Mouse (Mus musculus): ENCODE results near the gene Pknox2. TPM values are rescaled to one million over a fixed set of nuclear protein-coding genes. Genes with fewer than 3 reads are reported as not detected.

Gene Pknox2
- polyA plus RNA-seq, 1 experiment: 8.5 TPM

DNA sequence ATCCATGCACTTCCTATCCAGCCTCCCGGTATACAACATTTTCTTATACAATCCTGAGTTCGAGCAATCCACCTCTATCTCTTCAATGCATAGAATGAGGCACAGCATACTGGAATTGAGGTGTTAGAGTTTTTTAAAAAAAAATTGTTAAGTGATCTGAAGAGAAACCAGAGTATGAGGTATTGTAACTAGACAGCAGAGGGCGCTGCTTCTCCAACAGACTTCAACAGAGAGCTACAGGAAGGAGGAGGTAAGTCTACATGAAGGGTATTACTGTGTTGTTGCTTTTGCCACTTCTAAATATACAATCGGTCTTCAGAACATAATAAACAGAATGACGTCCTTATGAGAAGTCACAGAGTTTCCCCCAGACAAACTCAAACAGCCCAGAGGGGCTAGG is 181.5 kb downstream of the Pknox2 start:
- no peaks in the 10 kb centered on the region for H3K27me3 ChIP-seq (ENCODE audit: control insufficient read depth, insufficient read depth, insufficient read length)

GRCm38 (mm10) chr9:36964230-36964629 is 183.0 kb downstream of the Pknox2 start:
- H3K4me3 ChIP-seq (ENCODE audit: insufficient read depth, poor library complexity, severe bottlenecking): no peak overlapping the region
- H3K79me2 ChIP-seq (ENCODE audit: control insufficient read depth, insufficient read depth): no peaks in the 10 kb centered on the region
- no peak overlapping the region for H3ac ChIP-seq (ENCODE audit: control insufficient read depth, insufficient read length, low read depth)
- H3K79me3 ChIP-seq (ENCODE audit: low read depth): no peaks in the 10 kb centered on the region
- H3K36me3 ChIP-seq (ENCODE audit: control insufficient read depth, insufficient read depth): no peaks in the 10 kb centered on the region
- H3K27me3 ChIP-seq (ENCODE audit: control insufficient read depth, insufficient read depth, insufficient read length): no peaks in the 10 kb centered on the region
- no peak for TF ChIP-seq CEBPB (IDR thresholded peaks at IDR 0.05; ENCODE audit: low read depth)
- TF ChIP-seq MAX (IDR thresholded peaks at IDR 0.05): no peak
- TF ChIP-seq FOSL1 (IDR thresholded peaks at IDR 0.05; ENCODE audit: insufficient read depth, low read length, poor library complexity, severe bottlenecking): no peak
- no peak for TF ChIP-seq USF1 (IDR thresholded peaks at IDR 0.05; ENCODE audit: low read depth)
- TF ChIP-seq MYOD1 (IDR thresholded peaks at IDR 0.05; ENCODE audit: control insufficient read depth, insufficient read length, low read depth): no peak

More for the DNA sequence above, 181.5 kb downstream of the Pknox2 start:
- TF ChIP-seq CTCF (IDR thresholded peaks at IDR 0.05; ENCODE audit: control insufficient read depth, insufficient read depth, insufficient read length) (no peak), MYOG (IDR thresholded peaks at IDR 0.05; ENCODE audit: control insufficient read depth, extremely low read depth, insufficient read length) (no peak)
- no peaks in the 10 kb centered on the region for H3K79me2 ChIP-seq (ENCODE audit: control insufficient read depth, insufficient read depth)
- no peaks in the 10 kb centered on the region for H3K36me3 ChIP-seq (ENCODE audit: control insufficient read depth, insufficient read depth)
- no peak overlapping the region for H3K4me3 ChIP-seq (ENCODE audit: insufficient read depth, poor library complexity, severe bottlenecking)
- no peak overlapping the region for H3ac ChIP-seq (ENCODE audit: control insufficient read depth, insufficient read length, low read depth)
- no peaks in the 10 kb centered on the region for H3K79me3 ChIP-seq (ENCODE audit: low read depth)

DNA sequence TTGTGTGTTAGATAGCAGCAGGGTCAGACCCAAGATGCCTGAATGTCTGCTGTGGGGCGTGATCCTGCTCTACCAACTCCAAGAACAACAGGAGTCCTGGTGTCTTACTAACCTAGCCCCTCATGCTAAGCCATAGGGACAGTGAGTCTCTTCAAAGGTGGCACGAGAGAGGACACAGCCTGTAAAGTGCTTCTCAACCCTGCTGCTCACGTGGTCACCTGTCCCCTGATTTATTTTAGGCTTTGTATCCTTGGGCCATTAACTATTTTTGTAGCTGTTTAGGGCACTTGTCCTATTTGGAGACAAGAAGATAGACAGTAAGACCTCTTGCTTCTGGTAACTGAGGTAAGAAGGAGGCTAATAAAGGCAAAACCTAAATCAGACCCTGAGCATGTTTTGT is 183.7 kb downstream of the Pknox2 start:
- no peaks in the 10 kb centered on the region for H3K79me2 ChIP-seq (ENCODE audit: control insufficient read depth, insufficient read depth)
- TF ChIP-seq CEBPB (IDR thresholded peaks at IDR 0.05; ENCODE audit: low read depth): no peak
- H3K36me3 ChIP-seq (ENCODE audit: control insufficient read depth, insufficient read depth): no peaks in the 10 kb centered on the region
- H3K4me3 ChIP-seq (ENCODE audit: insufficient read depth, poor library complexity, severe bottlenecking): no peak overlapping the region
- H3K79me3 ChIP-seq (ENCODE audit: low read depth): no peaks in the 10 kb centered on the region
- H3K27me3 ChIP-seq (ENCODE audit: control insufficient read depth, insufficient read depth, insufficient read length): no peaks in the 10 kb centered on the region
- H3ac ChIP-seq (ENCODE audit: control insufficient read depth, insufficient read length, low read depth): no peak overlapping the region

DNA sequence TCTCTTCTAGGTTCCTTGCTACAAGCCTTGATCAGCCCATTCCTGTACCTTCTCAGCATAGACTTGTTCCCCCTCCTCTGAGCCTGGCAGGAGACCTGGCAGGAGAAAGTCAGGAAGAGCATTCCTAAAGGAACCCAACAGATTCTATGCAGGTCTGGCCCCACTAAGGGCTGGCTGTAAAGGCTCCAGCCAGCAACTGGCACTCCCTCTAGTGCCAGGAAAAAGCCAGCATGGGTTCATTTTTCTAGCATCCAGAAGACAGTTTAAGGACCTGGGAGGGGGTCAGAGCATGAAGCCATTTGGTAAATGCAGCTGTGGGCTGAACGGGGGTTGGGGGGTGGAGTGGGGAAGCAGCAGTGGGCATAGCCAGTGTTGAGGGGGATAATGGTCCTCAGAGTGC is 185.3 kb downstream of the Pknox2 start:
- Histone ChIP-seq H3ac (ENCODE audit: control insufficient read depth, insufficient read length, low read depth) (no peak overlapping the region), H3K27me3 (ENCODE audit: control insufficient read depth, insufficient read depth, insufficient read length) (no peaks in the 10 kb centered on the region), H3K79me3 (ENCODE audit: low read depth) (no peaks in the 10 kb centered on the region), H3K4me3 (ENCODE audit: insufficient read depth, poor library complexity, severe bottlenecking) (no peak overlapping the region), H3K36me3 (ENCODE audit: control insufficient read depth, insufficient read depth) (no peaks in the 10 kb centered on the region), H3K79me2 (ENCODE audit: control insufficient read depth, insufficient read depth) (no peaks in the 10 kb centered on the region)
- TF ChIP-seq CTCF (IDR thresholded peaks at IDR 0.05; ENCODE audit: control insufficient read depth, insufficient read depth, insufficient read length): no peak
- TF ChIP-seq CEBPB (IDR thresholded peaks at IDR 0.05; ENCODE audit: low read depth): no peak
- no peak for TF ChIP-seq USF1 (IDR thresholded peaks at IDR 0.05; ENCODE audit: low read depth)
- no peak for TF ChIP-seq MYOG (IDR thresholded peaks at IDR 0.05; ENCODE audit: control insufficient read depth, extremely low read depth, insufficient read length)

GRCm38 (mm10) chr9:36961153-36961552 is 186.1 kb downstream of the Pknox2 start:
- Histone ChIP-seq H3K27me3 (ENCODE audit: control insufficient read depth, insufficient read depth, insufficient read length) (no peaks in the 10 kb centered on the region), H3K36me3 (ENCODE audit: control insufficient read depth, insufficient read depth) (no peaks in the 10 kb centered on the region)
- TF ChIP-seq CEBPB (IDR thresholded peaks at IDR 0.05; ENCODE audit: low read depth): no peak
- TF ChIP-seq USF1 (IDR thresholded peaks at IDR 0.05; ENCODE audit: low read depth): no peak
- TF ChIP-seq MYOG (IDR thresholded peaks at IDR 0.05; ENCODE audit: control insufficient read depth, extremely low read depth, insufficient read length): no peak
- no peak for TF ChIP-seq FOSL1 (IDR thresholded peaks at IDR 0.05; ENCODE audit: insufficient read depth, low read length, poor library complexity, severe bottlenecking)
- no peak for TF ChIP-seq CTCF (IDR thresholded peaks at IDR 0.05; ENCODE audit: control insufficient read depth, insufficient read depth, insufficient read length)
- no peak for TF ChIP-seq MAX (IDR thresholded peaks at IDR 0.05)
- TF ChIP-seq MYOD1 (IDR thresholded peaks at IDR 0.05; ENCODE audit: control insufficient read depth, insufficient read length, low read depth): no peak

GRCm38 (mm10) chr9:36951133-36951484 is 196.1 kb downstream of the Pknox2 start:
- TF ChIP-seq FOSL1 (IDR thresholded peaks at IDR 0.05; ENCODE audit: insufficient read depth, low read length, poor library complexity, severe bottlenecking): no peak
- TF ChIP-seq MYOD1 (IDR thresholded peaks at IDR 0.05; ENCODE audit: control insufficient read depth, insufficient read length, low read depth): no peak
- no peak for TF ChIP-seq CEBPB (IDR thresholded peaks at IDR 0.05; ENCODE audit: low read depth)
- no peak for TF ChIP-seq MAX (IDR thresholded peaks at IDR 0.05)
- no peaks in the 10 kb centered on the region for H3K27me3 ChIP-seq (ENCODE audit: control insufficient read depth, insufficient read depth, insufficient read length)

More at GRCm38 (mm10) chr9:36961153-36961552, 186.1 kb downstream of the Pknox2 start:
- H3ac ChIP-seq (ENCODE audit: control insufficient read depth, insufficient read length, low read depth): no peak overlapping the region
- no peaks in the 10 kb centered on the region for H3K79me2 ChIP-seq (ENCODE audit: control insufficient read depth, insufficient read depth)
- no peaks in the 10 kb centered on the region for H3K79me3 ChIP-seq (ENCODE audit: low read depth)
- H3K4me3 ChIP-seq (ENCODE audit: insufficient read depth, poor library complexity, severe bottlenecking): no peak overlapping the region

More at GRCm38 (mm10) chr9:36951133-36951484, 196.1 kb downstream of the Pknox2 start:
- H3K36me3 ChIP-seq (ENCODE audit: control insufficient read depth, insufficient read depth): no peaks in the 10 kb centered on the region
- no peaks in the 10 kb centered on the region for H3K79me2 ChIP-seq (ENCODE audit: control insufficient read depth, insufficient read depth)
- no peak overlapping the region for H3ac ChIP-seq (ENCODE audit: control insufficient read depth, insufficient read length, low read depth)
- no peaks in the 10 kb centered on the region for H3K79me3 ChIP-seq (ENCODE audit: low read depth)
- no peak overlapping the region for H3K4me3 ChIP-seq (ENCODE audit: insufficient read depth, poor library complexity, severe bottlenecking)

Measured in C2C12 (cell line).